Mouse (Mus musculus) liver, embryonic 13.5 days (tissue): ENCODE data around the gene Trpc7. TPM values are rescaled to one million over a fixed set of nuclear protein-coding genes. Genes with fewer than 3 reads are reported as not detected.
A peak's percentile ranks its signal among the peaks of the same experiment; 100 is the strongest.

Experiments
- ATAC-seq: fragments of 200-750 bp; cut with Nextera tagmentation; 2 replicates; pipeline ENCODE4 v1.8.0; 2017; ENCODE audit warnings: low read depth, mild to moderate bottlenecking, moderate number of reproducible peaks, moderate library complexity
- DNase-seq: peaks from one replicate; pipeline ENCODE4 v3.0.0; 2022
- H3K27ac ChIP-seq: fragments of 300-500 bp; sonication (generic); 2 replicates; pipeline ENCODE4 v1.5.1; 2015; ENCODE audit warnings: moderate library complexity, mild to moderate bottlenecking, inconsistent platforms
- H3K27me3 ChIP-seq: fragments of 300-500 bp; sonication (generic); 2 replicates; pipeline ENCODE4 v1.6.1; 2015; ENCODE audit warnings: mild to moderate bottlenecking, inconsistent platforms
- H3K36me3 ChIP-seq: fragments of 300-500 bp; sonication (generic); 2 replicates; pipeline ENCODE4 v1.6.1; 2015; ENCODE audit warnings: mild to moderate bottlenecking, inconsistent platforms
- H3K4me1 ChIP-seq: fragments of 300-500 bp; sonication (generic); replicated peaks from 2 replicates; pipeline ENCODE4 v1.6.1; 2015; ENCODE audit warnings: inconsistent platforms
- H3K4me2 ChIP-seq: fragments of 300-500 bp; sonication (generic); 2 replicates; pipeline ENCODE4 v1.6.1; 2015; ENCODE audit warnings: inconsistent platforms, mild to moderate bottlenecking, moderate library complexity
- H3K4me3 ChIP-seq: fragments of 300-500 bp; sonication (generic); replicated peaks from 2 replicates; pipeline ENCODE4 v1.5.1; 2015; ENCODE audit warnings: mild to moderate bottlenecking, inconsistent platforms
- H3K9ac ChIP-seq: fragments of 300-500 bp; sonication (generic); 2 replicates; pipeline ENCODE4 v1.6.1; 2015; ENCODE audit warnings: mild to moderate bottlenecking, inconsistent platforms
- H3K9me3 ChIP-seq: fragments of 300-500 bp; sonication (generic); replicated peaks from 2 replicates; pipeline ENCODE4 v1.6.1; 2016; ENCODE audit warnings: inconsistent platforms
- WGBS: fragments of 180-500 bp; shearing (Covaris S2); methylation state at CpG from one replicate; pipeline ENCODE4 v1.1.7; 2015; ENCODE audit not compliant: insufficient replicate concordance; 5-methylcytosine and 5-hydroxymethylcytosine counted together
- polyA plus RNA-seq: library from polyadenylated mRNA; unstranded; fragments of >200 nt; fragmentation: Nextera tagmentation; extraction: Ambion mirVana; gene quantifications from 2 replicates; pipeline ENCODE4 v1.2.1, GENCODE M21; 2015

Trpc7 gene
- polyA plus RNA-seq, 1 experiment from 2014 or later = not detected

- Histone ChIP-seq H3K4me2 (peak overlapping the region; percentile 47), H3K4me1 (no peaks in the 10 kb centered on the region; the same call in 1 of the 2 replicates), H3K4me3 (peak overlapping the region; percentile 18), H3K9me3 (no peaks in the 10 kb centered on the region), H3K9ac (no peak overlapping the region), H3K27ac (no peak overlapping the region), H3K36me3 (no peaks in the 10 kb centered on the region), H3K27me3 (peaks cover 26% of the 10 kb centered on the region)
- 18% methylated on average over 25 of the region's 25 CpGs for WGBS
- ATAC-seq (no peak), DNase-seq (no peak)
These were observed 130.3 kb downstream of the Trpc7 start for GRCm38 (mm10) chr13:56765284-56766032.

GRCm38 (mm10) chr13:56762446-56763229 is 133.2 kb downstream of the Trpc7 start:
- H3K27me3 ChIP-seq = peaks cover 26% of the 10 kb centered on the region
- no peak overlapping the region for H3K4me2 ChIP-seq
- no peak for DNase-seq
- H3K9ac ChIP-seq = no peak overlapping the region
- no peak for ATAC-seq
- H3K36me3 ChIP-seq = no peaks in the 10 kb centered on the region
- no peaks in the 10 kb centered on the region for H3K9me3 ChIP-seq
- 22% methylated on average over 13 of the region's 13 CpGs for WGBS
- no peak overlapping the region for H3K27ac ChIP-seq
- H3K4me3 ChIP-seq = no peak overlapping the region
- H3K4me1 ChIP-seq = no peaks in the 10 kb centered on the region; the same call in 1 of the 2 replicates

GRCm38 (mm10) chr13:56758492-56758891 is 137.3 kb downstream of the Trpc7 start:
- Histone ChIP-seq H3K4me1 (peaks cover 1% of the 10 kb centered on the region; the same call in 1 of the 2 replicates), H3K4me2 (no peak overlapping the region), H3K27ac (no peak overlapping the region), H3K9me3 (no peaks in the 10 kb centered on the region), H3K27me3 (peaks cover 56% of the 10 kb centered on the region), H3K4me3 (no peak overlapping the region), H3K36me3 (no peaks in the 10 kb centered on the region), H3K9ac (no peak overlapping the region)
- ATAC-seq (0 out of 2 replicates have a peak, but pooled peaks have one; percentile 20), DNase-seq (peak; percentile 42)
- 8% methylated on average over 6 of the region's 6 CpGs for WGBS

- no peak for ATAC-seq
These were observed 138.6 kb downstream of the Trpc7 start for GRCm38 (mm10) chr13:56757201-56757600.

GRCm38 (mm10) chr13:56755871-56756270 is 139.9 kb downstream of the Trpc7 start:
- no peak overlapping the region for H3K9ac ChIP-seq
- H3K36me3 ChIP-seq = no peaks in the 10 kb centered on the region
- no peak overlapping the region for H3K27ac ChIP-seq
- no peak overlapping the region for H3K4me3 ChIP-seq
- DNase-seq = no peak
- peaks cover 12% of the 10 kb centered on the region for H3K4me1 ChIP-seq
- H3K9me3 ChIP-seq = no peaks in the 10 kb centered on the region
- H3K4me2 ChIP-seq = no peak overlapping the region
- peaks cover 64% of the 10 kb centered on the region for H3K27me3 ChIP-seq
- 46% methylated on average over 6 of the region's 6 CpGs for WGBS
- ATAC-seq = peak; percentile 14; the same call in 1 of the 2 replicates

More at GRCm38 (mm10) chr13:56757201-56757600, 138.6 kb downstream of the Trpc7 start:
- Histone ChIP-seq H3K9ac (no peak overlapping the region), H3K4me3 (no peak overlapping the region), H3K27ac (no peak overlapping the region), H3K4me1 (peaks cover 12% of the 10 kb centered on the region), H3K27me3 (peaks cover 58% of the 10 kb centered on the region), H3K9me3 (no peaks in the 10 kb centered on the region), H3K4me2 (no peak overlapping the region), H3K36me3 (no peaks in the 10 kb centered on the region)
- 42% methylated on average over 12 of the region's 12 CpGs for WGBS
- DNase-seq = no peak

GRCm38 (mm10) chr13:56753192-56753951 is 142.4 kb downstream of the Trpc7 start, which contains the start of gene Gm45623:
Gene Gm45623 (minus strand): TSS chr13:56753827.
- Histone ChIP-seq H3K9ac (no peak within 1 kb of the TSS), H3K27ac (no peak within 1 kb of the TSS), H3K4me3 (peak within 1 kb of the TSS; percentile 43), H3K9me3 (no peaks in the 10 kb centered on the region), H3K4me1 (peaks cover 12% of the 10 kb centered on the region), H3K36me3 (no peaks in the 10 kb centered on the region), H3K27me3 (peaks cover 75% of the 10 kb centered on the region), H3K4me2 (peak within 1 kb of the TSS; percentile 58)
- no peak for ATAC-seq
- WGBS = 2% methylated on average over 71 of the region's 71 CpGs
- DNase-seq = no peak

- H3K27ac ChIP-seq = no peak overlapping the region
- no peak overlapping the region for H3K9ac ChIP-seq
- H3K27me3 ChIP-seq = peaks cover 75% of the 10 kb centered on the region
- no peaks in the 10 kb centered on the region for H3K36me3 ChIP-seq
- H3K4me3 ChIP-seq = peak overlapping the region; percentile 43
- WGBS = 5% methylated on average over 41 of the region's 41 CpGs
- H3K4me2 ChIP-seq = peak overlapping the region; percentile 58
- ATAC-seq (no peak), DNase-seq (no peak)
- H3K4me1 ChIP-seq = peaks cover 12% of the 10 kb centered on the region
- H3K9me3 ChIP-seq = no peaks in the 10 kb centered on the region
These were observed 143.2 kb downstream of the Trpc7 start for GRCm38 (mm10) chr13:56752474-56753191.

- Histone ChIP-seq H3K4me2 (no peak overlapping the region), H3K36me3 (no peaks in the 10 kb centered on the region), H3K4me3 (no peak overlapping the region), H3K27me3 (peaks cover 71% of the 10 kb centered on the region), H3K4me1 (peaks cover 18% of the 10 kb centered on the region), H3K9me3 (no peaks in the 10 kb centered on the region), H3K27ac (no peak overlapping the region), H3K9ac (no peak overlapping the region)
- ATAC-seq = no peak
- no peak for DNase-seq
- WGBS = 28% methylated on average over 5 of the region's 5 CpGs
These were observed 144.0 kb downstream of the Trpc7 start for GRCm38 (mm10) chr13:56751774-56752173.

GRCm38 (mm10) chr13:56749377-56749776 is 146.4 kb downstream of the Trpc7 start:
- Histone ChIP-seq H3K9ac (no peak overlapping the region), H3K4me3 (no peak overlapping the region), H3K36me3 (no peaks in the 10 kb centered on the region), H3K4me1 (peaks cover 19% of the 10 kb centered on the region), H3K9me3 (no peaks in the 10 kb centered on the region), H3K27ac (no peak overlapping the region), H3K4me2 (no peak overlapping the region), H3K27me3 (peaks cover 47% of the 10 kb centered on the region)
- WGBS = 64% methylated on average over 7 of the region's 7 CpGs
- ATAC-seq (no peak), DNase-seq (no peak)

GRCm38 (mm10) chr13:56747554-56747953 is 148.2 kb downstream of the Trpc7 start:
- H3K36me3 ChIP-seq = no peaks in the 10 kb centered on the region
- no peak overlapping the region for H3K9ac ChIP-seq
- WGBS = 42% methylated on average over 8 of the region's 8 CpGs
- H3K4me1 ChIP-seq = peaks cover 9% of the 10 kb centered on the region; the same call in 1 of the 2 replicates
- H3K27me3 ChIP-seq = peaks cover 28% of the 10 kb centered on the region
- DNase-seq (no peak), ATAC-seq (no peak)
- no peak overlapping the region for H3K4me2 ChIP-seq
- no peak overlapping the region for H3K27ac ChIP-seq
- H3K9me3 ChIP-seq = no peaks in the 10 kb centered on the region
- H3K4me3 ChIP-seq = no peak overlapping the region
